Mouse (Mus musculus) heart, adult 9 months (tissue): ENCODE measurements around the gene Rai14.

ENCODE experiments used
- DNase-seq, 2 experiments: peaks; one replicate each; pipeline ENCODE4 v3.0.0; 2022; ENCODE audit warnings: low spot score in 2 of 2

Gene Rai14

GRCm38 (mm10) chr15:10714409-10715138, at the start of gene Rai14:
TSS of gene Rai14 (minus strand) at chr15:10714624.
- DNase-seq = peak; percentile 70 to 74

GRCm38 (mm10) chr15:10761441-10761840, 47.0 kb upstream of the Rai14 start:
- no peak for DNase-seq

- DNase-seq = peak in 1 of 2 experiments; percentile 36
Observed at GRCm38 (mm10) chr15:10760006-10760405, 45.6 kb upstream of the Rai14 start.

GRCm38 (mm10) chr15:10759440-10759839, 45.0 kb upstream of the Rai14 start:
- no peak for DNase-seq

GRCm38 (mm10) chr15:10758808-10759207, 44.4 kb upstream of the Rai14 start:
- no peak for DNase-seq

- DNase-seq = no peak
Observed at GRCm38 (mm10) chr15:10751141-10751540, 36.7 kb upstream of the Rai14 start.

GRCm38 (mm10) chr15:10750339-10750738, 35.9 kb upstream of the Rai14 start:
- no peak for DNase-seq

GRCm38 (mm10) chr15:10749678-10750077, 35.3 kb upstream of the Rai14 start:
- DNase-seq = no peak

GRCm38 (mm10) chr15:10747638-10748037, 33.2 kb upstream of the Rai14 start:
- no peak for DNase-seq

- DNase-seq = no peak
Observed at GRCm38 (mm10) chr15:10747226-10747625, 32.8 kb upstream of the Rai14 start.

- DNase-seq = no peak
Observed at GRCm38 (mm10) chr15:10746303-10747051, 32.1 kb upstream of the Rai14 start.

GRCm38 (mm10) chr15:10742441-10742840, 28.0 kb upstream of the Rai14 start:
- DNase-seq = no peak

GRCm38 (mm10) chr15:10739279-10739678, 24.9 kb upstream of the Rai14 start:
- no peak for DNase-seq

GRCm38 (mm10) chr15:10738354-10739142, 24.1 kb upstream of the Rai14 start:
- no peak for DNase-seq

- DNase-seq = no peak
Observed at GRCm38 (mm10) chr15:10735948-10736347, 21.5 kb upstream of the Rai14 start.

- no peak for DNase-seq
Observed at GRCm38 (mm10) chr15:10735216-10735615, 20.8 kb upstream of the Rai14 start.

- DNase-seq = no peak
Observed at GRCm38 (mm10) chr15:10731398-10731797, 17.0 kb upstream of the Rai14 start.

- DNase-seq = no peak
Observed at GRCm38 (mm10) chr15:10726272-10726671, 11.8 kb upstream of the Rai14 start.

- DNase-seq = no peak
Observed at GRCm38 (mm10) chr15:10724857-10725256, 10.4 kb upstream of the Rai14 start.

- DNase-seq = no peak
Observed at GRCm38 (mm10) chr15:10723507-10723906, 9.1 kb upstream of the Rai14 start.

GRCm38 (mm10) chr15:10722629-10723339, 8.4 kb upstream of the Rai14 start:
- no peak for DNase-seq
